9 mouse cellular contexts compared by ENCODE assay signal in genomic region chr4:154012132-154012882, GRCm38 (mm10). TPM values are rescaled to one million over a fixed set of nuclear protein-coding genes. Genes with fewer than 3 reads are reported as not detected.
DNase-seq lines count a peak whose midpoint lies in the region; ATAC-seq lines count a peak whose summit lies in the region.
"Had no signal": no experiment of that assay in that cellular context is flagged by ENCODE, and none has a peak within 500 bp of the region (broad histone marks: within the 10 kb centered on the region; RNA-seq: fewer than 3 reads in every experiment).

No protein-coding gene starts in this region.

- peak overlapping the region; percentile 92 for H3K4me3 ChIP-seq in embryonic facial prominence, embryonic 10.5 days
- peak overlapping the region; percentile 100 for H3K4me3 ChIP-seq in hindbrain, embryonic 14.5 days (replicated peaks; ENCODE audit: low read length)

- peak; percentile 88 for DNase-seq in heart, adult 11 months
- no peak for DNase-seq in heart, adult 9 months (ENCODE audit: low spot score in 2 of 2)
- DNase-seq in CD4-positive, CD25-positive, alpha-beta regulatory T cell, adult 2 months (ENCODE audit: low read depth, low spot score), result peak; percentile 43
- no peak for DNase-seq in embryonic facial prominence, embryonic 10.5 days (ENCODE audit: low spot score)
- DNase-seq in hindbrain, embryonic 14.5 days (ENCODE audit: low spot score), result no peak
- peak; percentile 42 for DNase-seq in thymus, postnatal 0 days (ENCODE audit: low spot score)
- DNase-seq in cerebellum, adult 8-10 months, result no peak

- H3K9ac ChIP-seq in hindbrain, embryonic 14.5 days, result peak overlapping the region; percentile 86

- H3K9me3 ChIP-seq in embryonic facial prominence, embryonic 10.5 days, result no peaks in the 10 kb centered on the region
- no peaks in the 10 kb centered on the region for H3K9me3 ChIP-seq in hindbrain, embryonic 14.5 days (ENCODE audit: control insufficient read depth, low read length)

- H3K27me3 ChIP-seq in embryonic facial prominence, embryonic 10.5 days (replicated peaks; ENCODE audit: low read depth, poor library complexity, severe bottlenecking), result no peaks in the 10 kb centered on the region
- H3K27me3 ChIP-seq in hindbrain, embryonic 14.5 days (ENCODE audit: control insufficient read depth, insufficient read depth, low read length), result no peaks in the 10 kb centered on the region

- no peak for ATAC-seq in hindbrain, embryonic 14.5 days (ENCODE audit: low FRiP score)
- peak; percentile 49 for ATAC-seq in megakaryocyte-erythroid progenitor cell, adult 5-6 weeks (replicated peaks; ENCODE audit: low FRiP score, low TSS enrichment, poor library complexity, severe bottlenecking)

- peak overlapping the region; percentile 93 for H3K27ac ChIP-seq in embryonic facial prominence, embryonic 10.5 days (replicated peaks)
- H3K27ac ChIP-seq in hindbrain, embryonic 14.5 days, result 0 out of 2 replicates have a peak overlapping the region, but pooled peaks have one; percentile 15

- WGBS in embryonic facial prominence, embryonic 10.5 days, result 3% methylated on average over 55 of the region's 55 CpGs
- WGBS in hindbrain, embryonic 14.5 days, result 3% methylated on average over 55 of the region's 55 CpGs

- peaks cover 41% of the 10 kb centered on the region for H3K36me3 ChIP-seq in embryonic facial prominence, embryonic 10.5 days (replicated peaks)
- peaks cover 31% of the 10 kb centered on the region for H3K36me3 ChIP-seq in hindbrain, embryonic 14.5 days (replicated peaks; ENCODE audit: control insufficient read depth, insufficient read depth)

- H3K4me2 ChIP-seq in hindbrain, embryonic 14.5 days (replicated peaks), result peak overlapping the region; percentile 99

- peaks cover 29% of the 10 kb centered on the region for H3K4me1 ChIP-seq in embryonic facial prominence, embryonic 10.5 days
- H3K4me1 ChIP-seq in hindbrain, embryonic 14.5 days (replicated peaks; ENCODE audit: control insufficient read depth, insufficient read depth, low read length), result peaks cover 16% of the 10 kb centered on the region

RNA-seq across cellular contexts. Expression of gene Lrrc47, which starts 0.8 kb away (rescaled TPM):
- polyA plus RNA-seq in embryonic facial prominence, embryonic 10.5 days (2016; fragmentation: Nextera tagmentation; extraction: Ambion mirVana), result 24.9 and 27.3 TPM in 2 replicates
- polyA plus RNA-seq in hindbrain, embryonic 14.5 days (2014; fragmentation: Nextera tagmentation; extraction: Ambion mirVana), result 9.9 and 12.3 TPM in 2 replicates
- 30.7 and 36.8 TPM in 2 replicates for total RNA-seq in megakaryocyte-erythroid progenitor cell, adult 5-6 weeks (2014; fragmentation: Nextera tagmentation)
- total RNA-seq in megakaryocyte-erythroid progenitor cell, adult 5-6 weeks (2017), result 32.6 and 49.4 TPM in 2 replicates
- 18.7 and 24.4 TPM in 2 replicates for polyA plus RNA-seq in thymus, postnatal 0 days (2015; fragmentation: Nextera tagmentation; extraction: Ambion mirVana)

RNA-seq across cellular contexts. Expression of gene Smim1, which starts 13.7 kb away (rescaled TPM):
- polyA plus RNA-seq in embryonic facial prominence, embryonic 10.5 days (2016; fragmentation: Nextera tagmentation; extraction: Ambion mirVana), result 19.3 and 24.5 TPM in 2 replicates
- 12.1 and 16.6 TPM in 2 replicates for polyA plus RNA-seq in hindbrain, embryonic 14.5 days (2014; fragmentation: Nextera tagmentation; extraction: Ambion mirVana)
- 119 and 177 TPM in 2 replicates for total RNA-seq in megakaryocyte-erythroid progenitor cell, adult 5-6 weeks (2014; fragmentation: Nextera tagmentation)
- 34.2 and 58.4 TPM in 2 replicates for total RNA-seq in megakaryocyte-erythroid progenitor cell, adult 5-6 weeks (2017)
- polyA plus RNA-seq in thymus, postnatal 0 days (2015; fragmentation: Nextera tagmentation; extraction: Ambion mirVana), result 8.8 and 11.7 TPM in 2 replicates

RNA-seq across cellular contexts. Expression of gene Ccdc27, which starts 30.2 kb away (rescaled TPM):
- polyA plus RNA-seq in embryonic facial prominence, embryonic 10.5 days (2016; fragmentation: Nextera tagmentation; extraction: Ambion mirVana), result not detected in 2 replicates
- polyA plus RNA-seq in hindbrain, embryonic 14.5 days (2014; fragmentation: Nextera tagmentation; extraction: Ambion mirVana), result not detected in 2 replicates
- total RNA-seq in megakaryocyte-erythroid progenitor cell, adult 5-6 weeks (2014; fragmentation: Nextera tagmentation), result not detected in 2 replicates
- not detected in 2 replicates for total RNA-seq in megakaryocyte-erythroid progenitor cell, adult 5-6 weeks (2017)
- 0.05 TPM in 1 of 2 replicates, not detected in the other for polyA plus RNA-seq in thymus, postnatal 0 days (2015; fragmentation: Nextera tagmentation; extraction: Ambion mirVana)
- polyA plus RNA-seq: brain, embryonic 14.5 days had no signal

RNA-seq across cellular contexts. Expression of gene Cep104, which starts 37.3 kb away (rescaled TPM):
- 20.5 and 23.5 TPM in 2 replicates for polyA plus RNA-seq in embryonic facial prominence, embryonic 10.5 days (2016; fragmentation: Nextera tagmentation; extraction: Ambion mirVana)
- polyA plus RNA-seq in hindbrain, embryonic 14.5 days (2014; fragmentation: Nextera tagmentation; extraction: Ambion mirVana), result 15.3 and 16.4 TPM in 2 replicates
- 10.6 and 18.1 TPM in 2 replicates for total RNA-seq in megakaryocyte-erythroid progenitor cell, adult 5-6 weeks (2014; fragmentation: Nextera tagmentation)
- total RNA-seq in megakaryocyte-erythroid progenitor cell, adult 5-6 weeks (2017), result 6.0 and 8.4 TPM in 2 replicates
- 11.5 and 11.7 TPM in 2 replicates for polyA plus RNA-seq in thymus, postnatal 0 days (2015; fragmentation: Nextera tagmentation; extraction: Ambion mirVana)

RNA-seq across cellular contexts. Expression of gene Dffb, which starts 37.4 kb away (rescaled TPM):
- 12.1 and 13.8 TPM in 2 replicates for polyA plus RNA-seq in embryonic facial prominence, embryonic 10.5 days (2016; fragmentation: Nextera tagmentation; extraction: Ambion mirVana)
- polyA plus RNA-seq in hindbrain, embryonic 14.5 days (2014; fragmentation: Nextera tagmentation; extraction: Ambion mirVana), result 8.0 and 10.0 TPM in 2 replicates
- total RNA-seq in megakaryocyte-erythroid progenitor cell, adult 5-6 weeks (2014; fragmentation: Nextera tagmentation), result 6.4 and 9.5 TPM in 2 replicates
- total RNA-seq in megakaryocyte-erythroid progenitor cell, adult 5-6 weeks (2017), result 11.8 and 15.0 TPM in 2 replicates
- 23.3 and 25.5 TPM in 2 replicates for polyA plus RNA-seq in thymus, postnatal 0 days (2015; fragmentation: Nextera tagmentation; extraction: Ambion mirVana)

Comparison
In these comparisons a context has a peak if more than half of its experiments do, and no peak if none do; other contexts are left out.
1. DNase-seq: peak in heart, adult 11 months (single experiment), CD4-positive, CD25-positive, alpha-beta regulatory T cell, adult 2 months (single experiment) and thymus, postnatal 0 days (single experiment); none in heart, adult 9 months (0 of 2), embryonic facial prominence, embryonic 10.5 days (single experiment), hindbrain, embryonic 14.5 days (single experiment) and cerebellum, adult 8-10 months (single experiment).